Mouse (Mus musculus) activated CD4-positive, CD25-positive, alpha-beta regulatory T cell, adult 4 months (primary cell): Measurements from ENCODE around the gene Prkab2. TPM values are rescaled to one million over a fixed set of nuclear protein-coding genes. Genes with fewer than 3 reads are reported as not detected.

ENCODE experiments used
- ATAC-seq: one replicate; pipeline ENCODE4 v1.8.0; 2017
- polyA plus RNA-seq, 2 experiments: library from polyadenylated mRNA; unstranded; fragments of 100-300 nt; shearing (Covaris generic); gene quantifications; one replicate each; pipeline ENCODE4 v1.2.1; 2017

Prkab2 gene
- polyA plus RNA-seq, 2 experiments from 2014 or later: 1.7 to 2.2 TPM

- no peak for ATAC-seq
These were observed 6.4 kb upstream of the Prkab2 start for GRCm38 (mm10) chr3:97651604-97652003.

- no peak for ATAC-seq
These were observed 4.2 kb upstream of the Prkab2 start for GRCm38 (mm10) chr3:97653781-97654180.

GRCm38 (mm10) chr3:97654901-97655300, 3.1 kb upstream of the Prkab2 start:
- ATAC-seq: no peak

- ATAC-seq: peak; percentile 47
These were observed 617 bp downstream of the Prkab2 start for GRCm38 (mm10) chr3:97658426-97659193.

- ATAC-seq: no peak
These were observed 1.8 kb downstream of the Prkab2 start for GRCm38 (mm10) chr3:97659746-97660145.

- ATAC-seq: no peak
These were observed 3.2 kb downstream of the Prkab2 start for GRCm38 (mm10) chr3:97661206-97661605.

- no peak for ATAC-seq
These were observed 7.5 kb downstream of the Prkab2 start for GRCm38 (mm10) chr3:97665525-97665924.

GRCm38 (mm10) chr3:97666154-97666553, 8.2 kb downstream of the Prkab2 start:
- ATAC-seq: no peak

- no peak for ATAC-seq
These were observed 9.2 kb downstream of the Prkab2 start for GRCm38 (mm10) chr3:97667093-97667675.

- ATAC-seq: no peak
These were observed 16.7 kb downstream of the Prkab2 start, which contains the start of gene Gm17651 for GRCm38 (mm10) chr3:97674644-97675110. Gene Gm17651 (minus strand): TSS chr3:97674694.

GRCm38 (mm10) chr3:97676126-97676525, 18.1 kb downstream of the Prkab2 start:
- ATAC-seq: no peak

- no peak for ATAC-seq
These were observed 20.4 kb downstream of the Prkab2 start for GRCm38 (mm10) chr3:97678416-97678815.

- peak; percentile 79 for ATAC-seq
These were observed 22.8 kb downstream of the Prkab2 start for GRCm38 (mm10) chr3:97680631-97681320.

- ATAC-seq: peak; percentile 74
These were observed 23.5 kb downstream of the Prkab2 start for GRCm38 (mm10) chr3:97681321-97682158.

GRCm38 (mm10) chr3:97682159-97682502, 24.1 kb downstream of the Prkab2 start:
- ATAC-seq: no peak

GRCm38 (mm10) chr3:97682576-97682975, 24.6 kb downstream of the Prkab2 start:
- ATAC-seq: no peak

GRCm38 (mm10) chr3:97683560-97684195, 25.7 kb downstream of the Prkab2 start:
- no peak for ATAC-seq

GRCm38 (mm10) chr3:97686372-97687117, 28.6 kb downstream of the Prkab2 start:
- ATAC-seq: no peak

- no peak for ATAC-seq
These were observed 31.3 kb downstream of the Prkab2 start for GRCm38 (mm10) chr3:97689289-97689688.

GRCm38 (mm10) chr3:97690590-97690989, 32.6 kb downstream of the Prkab2 start:
- no peak for ATAC-seq

- ATAC-seq: no peak
These were observed 33.5 kb downstream of the Prkab2 start for GRCm38 (mm10) chr3:97691443-97692017.
